Mouse (Mus musculus): ENCODE results near the gene Add1.

GRCm38 (mm10) chr5:34590059-34590458 lies 16.6 kb downstream of the Add1 start:
- TF ChIP-seq CTCF (IDR thresholded peaks at IDR 0.05; ENCODE audit: extremely low read depth, insufficient read depth, insufficient read length, insufficient replicate concordance): no peak
- no peak for TF ChIP-seq POLR2A (IDR thresholded peaks at IDR 0.05; ENCODE audit: low read depth, low read length)

Data from spleen, adult 2 months (tissue).